Mouse (Mus musculus) cerebellum, adult 2 months (tissue): ENCODE results near the gene Wtip.

Experiments
- CTCF ChIP-seq: fragments of 200-500 bp; IDR thresholded peaks from 2 replicates; pipeline ENCODE4 v1.5.1; 2011; ENCODE audit warnings: low read depth, mild to moderate bottlenecking, control low read depth, low read length, moderate library complexity, borderline replicate concordance; ENCODE audit not compliant: insufficient read depth
- POLR2A ChIP-seq: fragments of 200-500 bp; IDR thresholded peaks from 2 replicates; pipeline ENCODE4 v1.6.1; 2011; ENCODE audit warnings: low read length, control low read depth, borderline replicate concordance; ENCODE audit not compliant: insufficient read depth

DNA sequence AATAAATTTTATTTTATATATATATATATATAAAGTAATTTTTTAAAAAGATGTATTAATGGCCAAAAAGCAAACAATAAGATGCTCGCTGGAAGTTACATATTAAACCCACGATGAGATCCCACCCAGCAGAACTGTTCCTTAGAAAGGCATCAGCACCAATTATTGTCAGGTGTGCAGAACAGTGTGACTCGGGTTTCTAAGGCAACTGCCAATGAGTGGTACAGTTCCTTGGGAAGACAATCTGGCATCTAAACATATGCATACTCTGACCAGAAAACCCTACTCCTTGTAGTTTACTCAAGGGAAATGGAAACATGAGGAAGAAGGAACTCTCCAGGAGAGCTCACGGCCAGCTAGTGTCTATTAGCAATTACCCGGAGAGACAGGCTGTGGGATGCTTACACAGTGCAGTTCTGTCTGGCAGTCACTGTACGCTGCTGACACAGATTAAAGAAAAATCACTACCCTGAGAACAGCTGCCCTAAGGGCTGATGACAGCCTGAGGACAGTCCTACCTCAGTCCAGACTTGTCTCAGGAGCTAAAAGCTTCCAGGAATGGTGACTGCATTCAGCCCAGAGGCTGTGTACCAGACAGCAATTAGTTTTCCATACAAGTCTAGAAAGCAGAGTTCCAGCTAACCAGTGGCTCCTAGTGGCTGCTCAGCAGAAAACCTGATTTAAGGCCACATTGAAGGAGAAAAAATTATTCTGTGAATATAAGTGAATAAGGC, 9.9 kb downstream of the Wtip start:
- TF ChIP-seq CTCF: no peak
- TF ChIP-seq POLR2A: no peak
